Mouse (Mus musculus) embryonic facial prominence, embryonic 11.5 days (tissue): Measurements from ENCODE around the gene Dnah6. TPM values are rescaled to one million over a fixed set of nuclear protein-coding genes. Genes with fewer than 3 reads are reported as not detected.

ENCODE experiments used
- ATAC-seq: fragments of 200-750 bp; cut with Nextera tagmentation; replicated peaks from 2 replicates; pipeline ENCODE4 v1.8.0; 2017; ENCODE audit warnings: low read depth; ENCODE audit not compliant: insufficient number of reproducible peaks, low FRiP score, low TSS enrichment
- DNase-seq: peaks from one replicate; pipeline ENCODE4 v3.0.0-alpha.2; 2015; ENCODE audit warnings: low spot score
- H3K27ac ChIP-seq: fragments of 300-500 bp; sonication (generic); replicated peaks from 2 replicates; pipeline ENCODE4 v1.5.1; 2014; ENCODE audit warnings: mild to moderate bottlenecking, low read depth, low read length, control low read depth
- H3K27me3 ChIP-seq: fragments of 300-500 bp; sonication (generic); 2 replicates; pipeline ENCODE4 v1.6.1; 2014; ENCODE audit warnings: mild to moderate bottlenecking, low read length, moderate library complexity, mixed read lengths; ENCODE audit not compliant: control insufficient read depth, insufficient read depth
- H3K36me3 ChIP-seq: fragments of 300-500 bp; sonication (generic); replicated peaks from 2 replicates; pipeline ENCODE4 v1.6.1; 2014; ENCODE audit warnings: low read depth, mild to moderate bottlenecking, low read length, moderate library complexity, mixed read lengths; ENCODE audit not compliant: control insufficient read depth, insufficient read depth
- H3K4me1 ChIP-seq: fragments of 300-500 bp; sonication (generic); 2 replicates; pipeline ENCODE4 v1.6.1; 2014; ENCODE audit warnings: low read length, mixed read lengths; ENCODE audit not compliant: control insufficient read depth, insufficient read depth
- H3K4me2 ChIP-seq: fragments of 300-500 bp; sonication (generic); 2 replicates; pipeline ENCODE4 v1.6.1; 2014; ENCODE audit warnings: low read depth, mild to moderate bottlenecking, control low read depth, low read length, moderate library complexity
- H3K4me3 ChIP-seq: fragments of 300-500 bp; sonication (generic); 2 replicates; pipeline ENCODE4 v1.5.1; 2014; ENCODE audit warnings: low read depth, low read length, control low read depth
- H3K9ac ChIP-seq: fragments of 300-500 bp; sonication (generic); replicated peaks from 2 replicates; pipeline ENCODE4 v1.6.1; 2014; ENCODE audit warnings: mild to moderate bottlenecking, control low read depth, low read length
- H3K9me3 ChIP-seq: fragments of 300-500 bp; sonication (generic); replicated peaks from 2 replicates; pipeline ENCODE4 v1.6.1; 2016; ENCODE audit warnings: mild to moderate bottlenecking, low read length, inconsistent platforms, mixed read lengths; ENCODE audit not compliant: control insufficient read depth
- WGBS: fragments of 180-500 bp; shearing (Covaris S2); extraction: QIAGEN DNeasy Blood & Tissue Kit; methylation state at CpG from one replicate; pipeline ENCODE4 v1.1.7; 2014; 5-methylcytosine and 5-hydroxymethylcytosine counted together
- polyA plus RNA-seq: library from polyadenylated mRNA; unstranded; fragments of >200 nt; fragmentation: Nextera tagmentation; extraction: Ambion mirVana; gene quantifications from 2 replicates; pipeline ENCODE4 v1.2.1, GENCODE M21; 2014

The Dnah6 gene
- polyA plus RNA-seq, 1 experiment from 2014 or later, result 0.04 TPM

DNA sequence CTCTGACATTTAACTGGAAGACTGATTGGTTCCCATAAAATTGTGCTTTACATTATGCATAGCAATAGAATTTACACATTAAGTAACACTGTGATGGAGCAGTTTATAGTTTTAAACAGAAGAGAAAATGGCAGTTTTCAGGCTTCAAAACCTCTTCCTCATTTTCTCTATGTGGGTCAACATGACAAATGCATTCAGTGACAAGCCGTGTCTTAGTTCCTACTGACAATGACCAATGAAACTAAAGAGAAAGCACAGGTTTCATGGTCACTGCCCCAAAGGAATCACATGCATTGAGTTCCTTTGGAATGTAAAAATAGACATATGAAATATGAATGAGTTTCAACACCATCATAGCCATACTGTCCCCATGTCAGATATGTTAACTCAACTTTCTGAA, 58.5 kb downstream of the Dnah6 start:
- H3K4me3 ChIP-seq, result no peak overlapping the region
- H3K4me2 ChIP-seq, result no peak overlapping the region
- H3K36me3 ChIP-seq, result no peaks in the 10 kb centered on the region
- 83% methylated on average over 1 of the region's 1 CpGs for WGBS
- H3K27ac ChIP-seq, result no peak overlapping the region
- DNase-seq (no peak), ATAC-seq (no peak)
- H3K9ac ChIP-seq, result no peak overlapping the region
- H3K4me1 ChIP-seq, result no peaks in the 10 kb centered on the region
- no peaks in the 10 kb centered on the region for H3K27me3 ChIP-seq
- no peaks in the 10 kb centered on the region for H3K9me3 ChIP-seq

DNA sequence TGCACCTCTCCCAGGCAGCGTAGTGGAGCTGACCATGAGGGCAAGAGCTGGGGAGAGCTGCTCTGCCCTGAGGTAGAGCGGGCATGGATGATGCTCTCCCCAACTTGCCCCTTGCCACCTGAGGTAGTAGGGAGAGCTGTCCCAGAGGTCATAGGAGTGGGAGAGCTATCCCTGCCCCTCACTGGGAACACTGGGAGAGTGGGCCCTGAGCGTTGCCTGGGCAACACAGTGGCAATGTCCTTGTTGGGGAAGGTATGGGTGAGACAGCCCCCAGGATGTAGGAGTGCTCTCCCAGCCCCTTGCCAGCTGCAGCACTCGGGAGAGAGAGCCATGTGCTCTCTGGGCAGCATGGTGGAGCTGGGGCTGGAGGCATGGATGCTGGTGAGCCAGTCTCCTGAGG, 60.1 kb downstream of the Dnah6 start:
- H3K27me3 ChIP-seq, result no peaks in the 10 kb centered on the region
- H3K27ac ChIP-seq, result no peak overlapping the region
- no peak for ATAC-seq
- H3K9ac ChIP-seq, result no peak overlapping the region
- H3K36me3 ChIP-seq, result no peaks in the 10 kb centered on the region
- no peak for DNase-seq
- no peaks in the 10 kb centered on the region for H3K9me3 ChIP-seq
- no peaks in the 10 kb centered on the region for H3K4me1 ChIP-seq
- 85% methylated on average over 4 of the region's 4 CpGs for WGBS
- no peak overlapping the region for H3K4me2 ChIP-seq
- H3K4me3 ChIP-seq, result no peak overlapping the region

DNA sequence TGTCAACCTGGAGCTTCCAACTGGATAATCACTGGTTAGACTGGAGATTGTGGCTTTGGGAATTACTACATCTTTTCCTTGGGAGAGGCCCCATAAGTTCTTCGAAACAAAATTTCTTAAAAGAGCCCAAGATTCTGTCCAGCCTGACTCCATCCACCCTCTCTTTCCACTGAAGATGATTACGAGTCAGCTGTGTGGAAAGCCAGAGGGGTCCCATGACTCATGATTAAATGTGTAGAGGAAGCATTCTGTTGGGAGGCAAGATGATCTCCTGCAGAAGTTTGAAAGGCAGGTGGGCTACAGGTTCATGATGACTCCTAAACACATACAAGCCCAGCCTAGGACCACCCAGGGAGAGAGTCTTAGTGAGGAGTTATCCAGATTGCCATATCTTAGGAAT, 66.0 kb downstream of the Dnah6 start:
- no peaks in the 10 kb centered on the region for H3K9me3 ChIP-seq
- H3K4me3 ChIP-seq, result no peak overlapping the region
- no peaks in the 10 kb centered on the region for H3K4me1 ChIP-seq
- WGBS, result 80% methylated on average over 2 of the region's 2 CpGs
- H3K4me2 ChIP-seq, result no peak overlapping the region
- no peak overlapping the region for H3K9ac ChIP-seq
- no peak for DNase-seq
- no peak for ATAC-seq
- no peak overlapping the region for H3K27ac ChIP-seq
- H3K27me3 ChIP-seq, result no peaks in the 10 kb centered on the region
- H3K36me3 ChIP-seq, result no peaks in the 10 kb centered on the region

DNA sequence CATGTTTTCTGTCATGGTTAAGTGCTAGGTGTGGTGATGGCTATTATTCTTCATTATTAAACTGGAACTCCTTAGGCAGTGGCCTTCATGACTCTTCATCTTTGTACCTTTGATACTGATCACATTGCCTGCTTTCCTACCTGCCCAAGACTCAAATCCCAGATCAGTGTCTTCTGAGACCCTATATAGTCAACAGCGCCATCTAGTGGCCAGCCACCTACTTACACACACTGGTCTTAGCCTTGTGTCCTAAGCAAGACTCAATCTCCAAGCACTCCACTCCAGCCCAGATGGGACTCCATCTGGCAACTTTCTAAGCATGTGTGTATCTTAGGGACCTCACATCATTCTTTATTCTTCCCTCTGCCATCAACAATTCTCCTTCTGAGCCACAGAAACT, 67.8 kb downstream of the Dnah6 start:
- Histone ChIP-seq H3K36me3 (no peaks in the 10 kb centered on the region), H3K27ac (no peak overlapping the region), H3K9me3 (no peaks in the 10 kb centered on the region), H3K4me2 (no peak overlapping the region), H3K9ac (no peak overlapping the region), H3K4me1 (no peaks in the 10 kb centered on the region), H3K4me3 (no peak overlapping the region), H3K27me3 (no peaks in the 10 kb centered on the region)
- WGBS, result 0% methylated on average over 1 of the region's 1 CpGs
- ATAC-seq (no peak), DNase-seq (peak; percentile 95)

DNA sequence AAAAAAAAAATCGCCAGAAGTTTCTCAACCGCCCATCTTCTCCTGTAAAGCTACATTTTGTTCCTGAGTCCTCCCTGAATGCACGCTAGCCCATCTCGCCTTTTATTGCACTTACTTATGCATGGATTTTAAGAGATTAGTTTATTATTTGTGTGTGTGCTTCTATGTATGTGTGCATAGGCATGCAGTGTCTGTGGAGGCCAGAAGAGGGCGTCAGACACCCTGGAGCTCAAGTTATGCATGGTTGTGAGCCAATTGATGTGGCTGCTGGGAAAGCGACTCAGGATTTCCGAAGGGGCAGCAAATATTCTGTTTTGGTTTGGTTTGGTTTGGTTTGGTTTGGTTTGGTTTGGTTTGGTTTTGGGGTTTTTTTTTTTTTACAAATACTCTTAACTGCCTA, 78.0 kb downstream of the Dnah6 start:
- 90% methylated on average over 7 of the region's 7 CpGs for WGBS
- no peak overlapping the region for H3K27ac ChIP-seq

DNA sequence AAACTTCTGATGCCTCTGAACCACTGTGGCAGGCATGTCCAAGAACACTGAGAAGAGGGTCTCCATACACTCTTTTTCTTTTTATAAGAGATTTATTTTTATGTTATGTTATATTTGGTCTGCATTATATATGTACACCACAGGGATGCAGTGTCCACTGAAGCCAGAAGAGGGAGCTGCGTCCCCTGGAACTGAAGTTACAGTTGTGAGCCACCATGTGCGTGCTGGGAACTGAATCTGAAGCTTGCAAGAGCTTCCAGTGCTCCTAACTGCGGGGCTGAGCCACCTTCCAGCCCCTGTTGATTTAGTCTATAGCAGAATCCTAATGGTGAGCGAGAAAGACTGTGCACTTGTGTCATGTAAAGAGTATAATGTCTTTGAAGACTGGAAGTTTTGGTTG, 78.7 kb downstream of the Dnah6 start:
- Histone ChIP-seq H3K27ac (no peak overlapping the region), H3K27me3 (no peaks in the 10 kb centered on the region), H3K36me3 (no peaks in the 10 kb centered on the region), H3K9me3 (no peaks in the 10 kb centered on the region), H3K9ac (no peak overlapping the region), H3K4me2 (no peak overlapping the region), H3K4me3 (no peak overlapping the region), H3K4me1 (no peaks in the 10 kb centered on the region)
- ATAC-seq, result no peak
- 84% methylated on average over 4 of the region's 4 CpGs for WGBS
- no peak for DNase-seq

More for the DNA sequence above, 78.0 kb downstream of the Dnah6 start:
- H3K9me3 ChIP-seq, result no peaks in the 10 kb centered on the region
- no peaks in the 10 kb centered on the region for H3K4me1 ChIP-seq
- ATAC-seq, result no peak
- DNase-seq, result no peak
- H3K9ac ChIP-seq, result no peak overlapping the region
- H3K4me3 ChIP-seq, result no peak overlapping the region
- H3K4me2 ChIP-seq, result no peak overlapping the region
- no peaks in the 10 kb centered on the region for H3K36me3 ChIP-seq
- H3K27me3 ChIP-seq, result no peaks in the 10 kb centered on the region

DNA sequence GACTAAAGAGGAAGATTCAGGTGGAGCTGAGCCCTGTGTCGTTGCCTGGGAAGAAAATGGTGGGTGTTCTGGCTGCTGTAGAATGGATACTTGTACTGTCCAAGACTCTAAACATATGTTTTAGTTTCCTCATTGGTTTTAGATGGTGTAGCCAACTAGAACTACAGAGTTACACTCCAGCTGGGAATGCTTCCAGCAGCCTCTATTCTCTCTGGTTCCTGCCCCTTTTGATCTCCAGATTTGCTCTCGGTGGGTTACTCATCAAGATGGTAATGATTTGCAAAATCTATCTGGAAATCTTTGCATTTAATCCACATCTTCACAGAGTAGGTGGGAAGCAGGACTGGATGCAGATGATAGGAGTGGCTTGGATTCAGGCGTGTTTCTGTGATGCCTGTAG, 80.6 kb downstream of the Dnah6 start:
- no peak overlapping the region for H3K4me3 ChIP-seq
- no peaks in the 10 kb centered on the region for H3K27me3 ChIP-seq
- ATAC-seq, result no peak
- H3K27ac ChIP-seq, result no peak overlapping the region
- H3K36me3 ChIP-seq, result no peaks in the 10 kb centered on the region
- 81% methylated on average over 3 of the region's 3 CpGs for WGBS
- no peak for DNase-seq
- no peak overlapping the region for H3K4me2 ChIP-seq
- H3K9ac ChIP-seq, result no peak overlapping the region
- H3K9me3 ChIP-seq, result no peaks in the 10 kb centered on the region
- no peaks in the 10 kb centered on the region for H3K4me1 ChIP-seq

DNA sequence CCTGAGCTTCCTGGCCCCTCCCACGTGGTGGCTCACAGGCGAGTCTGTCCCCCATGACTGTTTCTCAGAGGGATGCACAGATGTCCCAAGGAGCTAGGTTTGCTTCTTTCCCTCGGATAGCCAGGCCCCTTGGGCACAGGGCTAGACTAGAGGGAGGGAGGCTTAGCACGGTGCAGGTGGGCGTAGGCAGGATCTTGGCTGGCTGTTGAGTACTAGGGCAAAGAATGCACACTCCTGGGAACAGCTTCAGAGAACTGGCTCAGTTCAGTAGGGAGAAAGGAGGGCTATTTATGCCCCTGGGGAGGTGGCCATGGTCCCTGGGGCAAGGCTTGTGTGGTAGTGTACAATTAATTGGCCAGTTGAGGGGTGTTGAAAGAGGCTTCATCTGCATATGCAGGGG, 88.7 kb downstream of the Dnah6 start:
- no peak overlapping the region for H3K4me3 ChIP-seq

More for the DNA sequence above, 88.7 kb downstream of the Dnah6 start:
- no peak overlapping the region for H3K9ac ChIP-seq
- 49% methylated on average over 5 of the region's 5 CpGs for WGBS
- no peak for ATAC-seq
- H3K36me3 ChIP-seq, result no peaks in the 10 kb centered on the region
- DNase-seq, result no peak
- no peaks in the 10 kb centered on the region for H3K4me1 ChIP-seq
- H3K4me2 ChIP-seq, result no peak overlapping the region
- H3K27me3 ChIP-seq, result no peaks in the 10 kb centered on the region
- H3K9me3 ChIP-seq, result no peaks in the 10 kb centered on the region
- no peak overlapping the region for H3K27ac ChIP-seq
